Mouse (Mus musculus) liver, embryonic 14.5 days (tissue): ENCODE results near the gene Zfp568. TPM values are rescaled to one million over a fixed set of nuclear protein-coding genes. Genes with fewer than 3 reads are reported as not detected.

Source experiments
- ATAC-seq: fragments of 200-750 bp; cut with Nextera tagmentation; 2 replicates; pipeline ENCODE4 v1.8.0; 2017; ENCODE audit warnings: moderate number of reproducible peaks, mild to moderate bottlenecking, moderate library complexity; ENCODE audit not compliant: insufficient read depth
- DNase-seq, 3 experiments: peaks; one replicate each; pipeline ENCODE4 v3.0.0-alpha.2; 2012 to 2013; ENCODE audit warnings: low read depth in 3 of 3, low spot score in 3 of 3
- H3K27ac ChIP-seq: fragments of 300-500 bp; sonication (generic); 2 replicates; pipeline ENCODE4 v1.5.1; 2014; ENCODE audit warnings: moderate library complexity, mild to moderate bottlenecking, control low read depth, inconsistent platforms
- H3K27me3 ChIP-seq: fragments of 300-500 bp; sonication (generic); 2 replicates; pipeline ENCODE4 v1.6.1; 2014; ENCODE audit warnings: mild to moderate bottlenecking, low read length, moderate library complexity; ENCODE audit not compliant: control insufficient read depth, insufficient read depth
- H3K36me3 ChIP-seq: fragments of 300-500 bp; sonication (generic); replicated peaks from 2 replicates; pipeline ENCODE4 v1.6.1; 2014; ENCODE audit warnings: low read depth; ENCODE audit not compliant: control insufficient read depth, insufficient read depth
- H3K4me1 ChIP-seq, 2 experiments: fragments of 200-500 bp in 1 of 2; fragments of 300-500 bp in 1 of 2; sonication (generic) in 1 of 2; replicated peaks; 2 replicates each; pipeline ENCODE4 v1.6.1; 2012 to 2014; ENCODE audit warnings: antibody characterized with exemption in 1 of 2, inconsistent platforms in 1 of 2, low read length in 1 of 2; ENCODE audit not compliant: control insufficient read depth in 2 of 2, insufficient read depth in 2 of 2
- H3K4me2 ChIP-seq: fragments of 300-500 bp; sonication (generic); 2 replicates; pipeline ENCODE4 v1.6.1; 2014; ENCODE audit warnings: low read depth, mild to moderate bottlenecking, control low read depth, moderate library complexity
- H3K4me3 ChIP-seq, 2 experiments: fragments of 200-500 bp in 1 of 2; fragments of 300-500 bp in 1 of 2; sonication (generic) in 1 of 2; 2 replicates each; pipeline ENCODE4 v1.5.1; 2012 to 2014; ENCODE audit warnings: low read depth in 2 of 2, low read length in 2 of 2, mild to moderate bottlenecking in 2 of 2, control low read depth in 1 of 2, inconsistent platforms in 1 of 2, moderate library complexity in 1 of 2; ENCODE audit not compliant: insufficient read depth in 1 of 2
- H3K9ac ChIP-seq: fragments of 300-500 bp; sonication (generic); replicated peaks from 2 replicates; pipeline ENCODE4 v1.6.1; 2014; ENCODE audit warnings: mild to moderate bottlenecking, control low read depth, moderate library complexity
- H3K9me3 ChIP-seq: fragments of 300-500 bp; sonication (generic); 2 replicates; pipeline ENCODE4 v1.6.1; 2016; ENCODE audit warnings: low read length, mixed read lengths; ENCODE audit not compliant: control insufficient read depth
- CTCF ChIP-seq: IDR thresholded peaks from 2 replicates; pipeline ENCODE4 v1.5.1; 2016; ENCODE audit warnings: antibody characterized with exemption, low read depth, control low read depth
- EP300 ChIP-seq: IDR thresholded peaks from 2 replicates; pipeline ENCODE4 v1.6.1; 2016; ENCODE audit warnings: antibody characterized with exemption, low read depth
- WGBS: fragments of 180-500 bp; shearing (Covaris S2); extraction: QIAGEN DNeasy Blood & Tissue Kit; methylation state at CpG from one replicate; pipeline ENCODE4 v1.1.7; 2014; ENCODE audit not compliant: insufficient replicate concordance; 5-methylcytosine and 5-hydroxymethylcytosine counted together
- polyA plus RNA-seq, 2 experiments: library from polyadenylated mRNA; depleted of rRNA in 1 of 2; stranded (reverse) in 1 of 2; unstranded in 1 of 2; fragments of >200 nt; fragmentation: Nextera tagmentation in 1 of 2; extraction: Ambion mirVana in 1 of 2; gene quantifications; 2 replicates each; pipeline versions ENCODE4 v1.2.1 to v1.2.3; 2012 to 2014

Zfp568 gene
- polyA plus RNA-seq (2012; rRNA removed), result 4.5 and 6.1 TPM in 2 replicates
- polyA plus RNA-seq (2014; fragmentation: Nextera tagmentation; extraction: Ambion mirVana), result 7.0 and 8.2 TPM in 2 replicates

GRCm38 (mm10) chr7:29983690-29984380 is at the start of gene Zfp568:
Gene Zfp568 (plus strand): TSS chr7:29983955.
- Histone ChIP-seq H3K27ac (peak within 1 kb of the TSS; percentile 42), H3K4me3 (peak within 1 kb of the TSS; percentile 69 to 97), H3K9me3 (no peaks in the 10 kb centered on the region), H3K36me3 (peaks cover 7% of the 10 kb centered on the region), H3K27me3 (no peaks in the 10 kb centered on the region), H3K4me2 (peak within 1 kb of the TSS; percentile 82), H3K9ac (peak within 1 kb of the TSS; percentile 69), H3K4me1 (peaks cover 9 to 11% of the 10 kb centered on the region in 2 experiments; a peak in 3 of 4 replicates)
- peak; percentile 86 for ATAC-seq
- under 1% methylated on average over 62 of the region's 62 CpGs for WGBS
- peak; percentile 65 to 72 (median 67) for DNase-seq
- TF ChIP-seq EP300 (no peak), CTCF (peak; percentile 83)

- DNase-seq, result no peak
- 65% methylated on average over 6 of the region's 6 CpGs for WGBS
These were observed 44.9 kb upstream of the Zfp568 start for GRCm38 (mm10) chr7:29938856-29939255.

GRCm38 (mm10) chr7:29941027-29941426 is 42.7 kb upstream of the Zfp568 start:
- Histone ChIP-seq H3K4me2 (no peak overlapping the region), H3K4me1 (no peaks in the 10 kb centered on the region), H3K9ac (no peak overlapping the region), H3K9me3 (no peaks in the 10 kb centered on the region), H3K27me3 (no peaks in the 10 kb centered on the region), H3K36me3 (no peaks in the 10 kb centered on the region), H3K27ac (no peak overlapping the region), H3K4me3 (no peak overlapping the region)
- 83% methylated on average over 11 of the region's 11 CpGs for WGBS
- DNase-seq, result no peak
- TF ChIP-seq CTCF, result no peak
- TF ChIP-seq EP300, result no peak
- ATAC-seq, result no peak

More at GRCm38 (mm10) chr7:29938856-29939255, 44.9 kb upstream of the Zfp568 start:
- TF ChIP-seq EP300, result no peak
- Histone ChIP-seq H3K9me3 (no peaks in the 10 kb centered on the region), H3K36me3 (peaks cover 9% of the 10 kb centered on the region), H3K4me1 (no peaks in the 10 kb centered on the region), H3K4me3 (no peak overlapping the region), H3K27me3 (no peaks in the 10 kb centered on the region), H3K9ac (no peak overlapping the region), H3K27ac (no peak overlapping the region), H3K4me2 (no peak overlapping the region)
- ATAC-seq, result no peak

GRCm38 (mm10) chr7:29942740-29943139 is 41.0 kb upstream of the Zfp568 start:
- ATAC-seq, result no peak
- no peak for TF ChIP-seq EP300
- no peak for TF ChIP-seq CTCF
- Histone ChIP-seq H3K9ac (no peak overlapping the region), H3K4me3 (no peak overlapping the region), H3K4me2 (no peak overlapping the region), H3K4me1 (no peaks in the 10 kb centered on the region), H3K9me3 (no peaks in the 10 kb centered on the region), H3K27me3 (no peaks in the 10 kb centered on the region), H3K27ac (no peak overlapping the region), H3K36me3 (no peaks in the 10 kb centered on the region)
- 72% methylated on average over 2 of the region's 2 CpGs for WGBS
- DNase-seq, result no peak

- no peaks in the 10 kb centered on the region for H3K27me3 ChIP-seq
- no peak overlapping the region for H3K4me3 ChIP-seq
- no peak overlapping the region for H3K27ac ChIP-seq
- DNase-seq (no peak), ATAC-seq (no peak)
- TF ChIP-seq CTCF, result no peak
- no peak overlapping the region for H3K4me2 ChIP-seq
- no peaks in the 10 kb centered on the region for H3K4me1 ChIP-seq
- WGBS, result 56% methylated on average over 2 of the region's 2 CpGs
- no peaks in the 10 kb centered on the region for H3K9me3 ChIP-seq
- no peaks in the 10 kb centered on the region for H3K36me3 ChIP-seq
- no peak overlapping the region for H3K9ac ChIP-seq
These were observed 40.0 kb upstream of the Zfp568 start for GRCm38 (mm10) chr7:29943720-29944119.
